8 mouse cellular contexts compared by ENCODE assay signal in the genomic region with DNA sequence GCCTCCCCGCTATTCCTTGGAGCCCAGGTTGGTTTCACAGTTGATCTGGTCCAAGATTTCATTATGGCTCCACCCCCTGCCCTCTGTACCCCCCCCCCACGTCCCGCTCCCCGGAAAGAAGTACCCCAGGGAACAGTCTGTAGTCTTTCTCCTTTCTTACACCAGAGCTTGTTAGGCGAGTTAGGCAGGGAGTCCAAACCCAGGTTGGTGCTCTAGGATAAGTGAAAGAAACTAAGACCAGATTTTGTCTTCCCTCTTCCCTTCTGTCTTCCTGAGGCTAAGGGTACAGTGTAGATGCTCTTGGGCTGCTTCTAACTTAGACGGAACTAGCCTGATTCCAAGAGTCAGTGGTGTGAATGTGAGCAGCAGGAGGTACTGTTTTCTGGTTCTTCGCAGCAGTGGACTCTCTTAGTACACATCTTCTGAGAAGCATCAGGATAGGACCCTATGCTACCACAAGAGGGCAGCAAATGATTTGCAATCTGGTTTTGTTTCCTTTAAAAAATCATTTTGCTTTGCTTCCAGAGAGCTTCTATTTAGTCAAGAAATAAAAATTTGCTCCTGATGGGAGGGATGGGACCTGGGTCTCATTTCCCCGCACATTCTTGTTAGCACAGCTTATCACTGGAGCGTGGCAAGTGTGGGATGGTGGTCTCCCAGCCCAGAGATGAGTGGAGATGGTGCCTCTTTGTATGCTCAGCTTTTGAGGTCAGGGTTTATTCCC.
A peak's percentile ranks its signal among the peaks of the same experiment; 100 is the strongest.
DNase-seq lines count a peak whose midpoint lies in the region; ATAC-seq and TF ChIP-seq lines count a peak whose summit lies in the region.

No protein-coding gene starts in this region.

- no peak for DNase-seq in liver, embryonic 14.5 days (ENCODE audit: low read depth in 3 of 3, low spot score in 3 of 3)
- DNase-seq in forebrain, embryonic 11.5 days (ENCODE audit: low spot score): peak; percentile 61
- DNase-seq in hindbrain, embryonic 14.5 days (ENCODE audit: low spot score): peak; percentile 95
- DNase-seq in left cerebral cortex, adult 18-20 months (ENCODE audit: low spot score in 2 of 2): peak; percentile 68 to 69
- peak; percentile 95 for DNase-seq in midbrain, postnatal 0 days (ENCODE audit: low spot score)
- DNase-seq in spleen, postnatal 4 days (ENCODE audit: low spot score in 2 of 2): no peak

- no peak overlapping the region for H3K9ac ChIP-seq in liver, embryonic 14.5 days (replicated peaks)
- no peak overlapping the region for H3K9ac ChIP-seq in liver, embryonic 12.5 days
- H3K9ac ChIP-seq in forebrain, embryonic 11.5 days (ENCODE audit: low read length): no peak overlapping the region
- H3K9ac ChIP-seq in hindbrain, embryonic 14.5 days: no peak overlapping the region
- H3K9ac ChIP-seq in midbrain, postnatal 0 days (replicated peaks; ENCODE audit: low read length, poor library complexity, severe bottlenecking): no peak overlapping the region

- ATAC-seq in liver, embryonic 14.5 days (ENCODE audit: insufficient read depth): no peak
- no peak for ATAC-seq in liver, embryonic 12.5 days
- ATAC-seq in forebrain, embryonic 11.5 days (replicated peaks; ENCODE audit: low FRiP score): peak; percentile 60; the same call in 1 of the 2 replicates
- peak; percentile 89 for ATAC-seq in hindbrain, embryonic 14.5 days (ENCODE audit: low FRiP score)
- peak; percentile 75 for ATAC-seq in midbrain, postnatal 0 days (ENCODE audit: low FRiP score)

- H3K4me3 ChIP-seq in liver, embryonic 14.5 days (ENCODE audit: insufficient read depth in 1 of 2, low read depth in 2 of 2, low read length in 2 of 2): no peak overlapping the region
- H3K4me3 ChIP-seq in liver, embryonic 12.5 days: no peak overlapping the region
- no peak overlapping the region for H3K4me3 ChIP-seq in bone marrow macrophage, adult 2 months (ENCODE audit: insufficient read depth, low read length)
- no peak overlapping the region for H3K4me3 ChIP-seq in forebrain, embryonic 11.5 days (ENCODE audit: low read depth, low read length)
- no peak overlapping the region for H3K4me3 ChIP-seq in hindbrain, embryonic 14.5 days (replicated peaks; ENCODE audit: low read length)
- no peak overlapping the region for H3K4me3 ChIP-seq in midbrain, postnatal 0 days (ENCODE audit: low read depth, low read length)

- no peaks in the 10 kb centered on the region for H3K9me3 ChIP-seq in liver, embryonic 14.5 days (ENCODE audit: control insufficient read depth, low read length)
- no peaks in the 10 kb centered on the region for H3K9me3 ChIP-seq in liver, embryonic 12.5 days (replicated peaks)
- no peaks in the 10 kb centered on the region for H3K9me3 ChIP-seq in forebrain, embryonic 11.5 days (ENCODE audit: control insufficient read depth, low read length)
- H3K9me3 ChIP-seq in hindbrain, embryonic 14.5 days (ENCODE audit: control insufficient read depth, low read length): 0 out of 2 replicates have a peak, but pooled peaks cover 4% of the 10 kb centered on the region
- no peaks in the 10 kb centered on the region for H3K9me3 ChIP-seq in midbrain, postnatal 0 days (ENCODE audit: low read length)

- no peaks in the 10 kb centered on the region for H3K4me1 ChIP-seq in liver, embryonic 14.5 days (replicated peaks; ENCODE audit: control insufficient read depth in 2 of 2, insufficient read depth in 2 of 2, low read length in 1 of 2)
- H3K4me1 ChIP-seq in liver, embryonic 12.5 days: no peaks in the 10 kb centered on the region
- no peaks in the 10 kb centered on the region for H3K4me1 ChIP-seq in bone marrow macrophage, adult 2 months (ENCODE audit: control insufficient read depth, insufficient read depth, low read length)
- H3K4me1 ChIP-seq in forebrain, embryonic 11.5 days (replicated peaks; ENCODE audit: control insufficient read depth, insufficient read depth, low read length): no peaks in the 10 kb centered on the region
- peaks cover 5% of the 10 kb centered on the region; the same call in 1 of the 2 replicates for H3K4me1 ChIP-seq in hindbrain, embryonic 14.5 days (replicated peaks; ENCODE audit: control insufficient read depth, insufficient read depth, low read length)
- H3K4me1 ChIP-seq in midbrain, postnatal 0 days (ENCODE audit: insufficient read depth, low read length): no peaks in the 10 kb centered on the region

- WGBS in liver, embryonic 14.5 days (ENCODE audit: insufficient replicate concordance): 9% methylated on average over 9 of the region's 9 CpGs
- WGBS in liver, embryonic 12.5 days (ENCODE audit: insufficient replicate concordance): 11% methylated on average over 9 of the region's 9 CpGs
- 15% methylated on average over 9 of the region's 9 CpGs for WGBS in forebrain, embryonic 11.5 days
- WGBS in hindbrain, embryonic 14.5 days: 11% methylated on average over 9 of the region's 9 CpGs
- 9% methylated on average over 9 of the region's 9 CpGs for WGBS in midbrain, postnatal 0 days

- no peak for TF ChIP-seq EP300 in liver, embryonic 14.5 days (IDR thresholded peaks at IDR 0.05; ENCODE audit: low read depth)

- no peak overlapping the region for H3K27ac ChIP-seq in liver, embryonic 14.5 days
- H3K27ac ChIP-seq in liver, embryonic 12.5 days: no peak overlapping the region
- no peak overlapping the region for H3K27ac ChIP-seq in bone marrow macrophage, adult 2 months (ENCODE audit: insufficient read depth, low read depth, low read length)
- H3K27ac ChIP-seq in forebrain, embryonic 11.5 days (ENCODE audit: low read depth, low read length): no peak overlapping the region
- H3K27ac ChIP-seq in hindbrain, embryonic 14.5 days: no peak overlapping the region
- H3K27ac ChIP-seq in midbrain, postnatal 0 days (ENCODE audit: low read depth, low read length): no peak overlapping the region

- no peak for TF ChIP-seq POLR2A in bone marrow macrophage, adult 2 months (IDR thresholded peaks at IDR 0.05; ENCODE audit: borderline replicate concordance, low read depth, low read length)

- no peaks in the 10 kb centered on the region for H3K36me3 ChIP-seq in liver, embryonic 14.5 days (replicated peaks; ENCODE audit: control insufficient read depth, insufficient read depth, low read depth)
- no peaks in the 10 kb centered on the region for H3K36me3 ChIP-seq in liver, embryonic 12.5 days
- H3K36me3 ChIP-seq in forebrain, embryonic 11.5 days (ENCODE audit: control insufficient read depth, insufficient read depth, low read length): no peaks in the 10 kb centered on the region
- no peaks in the 10 kb centered on the region for H3K36me3 ChIP-seq in hindbrain, embryonic 14.5 days (replicated peaks; ENCODE audit: control insufficient read depth, insufficient read depth)
- no peaks in the 10 kb centered on the region for H3K36me3 ChIP-seq in midbrain, postnatal 0 days (ENCODE audit: insufficient read depth, low read length)

- H3K4me2 ChIP-seq in liver, embryonic 14.5 days (ENCODE audit: low read depth): no peak overlapping the region
- no peak overlapping the region for H3K4me2 ChIP-seq in liver, embryonic 12.5 days
- no peak overlapping the region for H3K4me2 ChIP-seq in forebrain, embryonic 11.5 days (ENCODE audit: low read depth, low read length, severe bottlenecking)
- H3K4me2 ChIP-seq in hindbrain, embryonic 14.5 days (replicated peaks): peak overlapping the region; percentile 28
- H3K4me2 ChIP-seq in midbrain, postnatal 0 days (ENCODE audit: low read depth, low read length, poor library complexity, severe bottlenecking): 0 out of 2 replicates have a peak overlapping the region, but pooled peaks have one; percentile 7

- H3K27me3 ChIP-seq in liver, embryonic 14.5 days (ENCODE audit: control insufficient read depth, insufficient read depth, low read length): no peaks in the 10 kb centered on the region
- no peaks in the 10 kb centered on the region for H3K27me3 ChIP-seq in liver, embryonic 12.5 days (replicated peaks)
- no peaks in the 10 kb centered on the region for H3K27me3 ChIP-seq in forebrain, embryonic 11.5 days (ENCODE audit: control insufficient read depth, insufficient read depth, low read length)
- no peaks in the 10 kb centered on the region for H3K27me3 ChIP-seq in hindbrain, embryonic 14.5 days (ENCODE audit: control insufficient read depth, insufficient read depth, low read length)
- no peaks in the 10 kb centered on the region for H3K27me3 ChIP-seq in midbrain, postnatal 0 days (ENCODE audit: insufficient read depth, low read length)

- peak; percentile 37; the same call in 1 of the 2 replicates for TF ChIP-seq CTCF in liver, embryonic 14.5 days (IDR thresholded peaks at IDR 0.05; ENCODE audit: low read depth)
- TF ChIP-seq CTCF in bone marrow macrophage, adult 2 months (IDR thresholded peaks at IDR 0.05; ENCODE audit: low read depth, low read length): 0 out of 2 replicates have a peak, but pooled peaks have one; percentile 13
- TF ChIP-seq CTCF in midbrain, postnatal 0 days (IDR thresholded peaks at IDR 0.05): peak; percentile 92

Comparison
In these comparisons a context has a peak if more than half of its experiments do, and no peak if none do; other contexts are left out.
1. ATAC-seq: peak in forebrain, embryonic 11.5 days (single experiment), hindbrain, embryonic 14.5 days (single experiment) and midbrain, postnatal 0 days (single experiment); none in liver, embryonic 14.5 days (single experiment) and liver, embryonic 12.5 days (single experiment).
2. DNase-seq: peak in forebrain, embryonic 11.5 days (single experiment), hindbrain, embryonic 14.5 days (single experiment), left cerebral cortex, adult 18-20 months (2 of 2) and midbrain, postnatal 0 days (single experiment); none in liver, embryonic 14.5 days (0 of 3) and spleen, postnatal 4 days (0 of 2).
3. H3K4me2 ChIP-seq: peak in hindbrain, embryonic 14.5 days (single experiment) and midbrain, postnatal 0 days (single experiment); none in liver, embryonic 14.5 days (single experiment), liver, embryonic 12.5 days (single experiment) and forebrain, embryonic 11.5 days (single experiment).
4. CTCF ChIP-seq: peak in every context shown above with its lines; median percentile 92 in midbrain, postnatal 0 days; 37 in liver, embryonic 14.5 days; 13 in bone marrow macrophage, adult 2 months.